Mouse (Mus musculus): ENCODE measurements around the gene Arih2. TPM values are rescaled to one million over a fixed set of nuclear protein-coding genes. Genes with fewer than 3 reads are reported as not detected.

Arih2 gene
- polyA plus RNA-seq, 1 experiment = 43.7 TPM

DNA sequence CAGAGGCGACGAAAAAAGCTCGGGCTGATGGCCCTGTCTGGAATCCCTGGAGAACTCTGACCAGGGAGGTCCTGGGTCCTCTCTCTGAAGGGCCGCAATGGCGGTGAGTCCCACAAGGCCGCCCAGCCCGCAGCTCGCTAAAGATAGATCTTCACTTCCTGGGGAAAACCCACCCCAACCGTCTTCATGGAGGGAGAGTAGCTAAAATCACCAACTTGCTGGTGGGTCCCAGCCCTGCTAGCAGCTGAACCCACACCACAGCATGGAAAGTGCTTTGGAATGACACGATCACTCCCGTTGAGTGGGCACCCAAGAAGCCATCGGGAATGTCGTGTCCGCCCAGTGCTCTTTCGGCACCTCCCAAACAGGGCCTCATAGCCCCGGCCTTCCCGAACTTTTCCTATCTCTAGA is 80.7 kb downstream of the Arih2 start:
- Histone ChIP-seq H3K27ac (ENCODE audit: insufficient read depth, low read length) (no peak overlapping the region), H3K4me3 (ENCODE audit: insufficient read depth, low read length) (no peak overlapping the region; the same call in 1 of the 2 replicates), H3K4me1 (ENCODE audit: control insufficient read depth, insufficient read depth, low read length) (peaks cover 3% of the 10 kb centered on the region; the same call in 1 of the 2 replicates)
- TF ChIP-seq POLR2A (IDR thresholded peaks at IDR 0.05; ENCODE audit: extremely low read depth, insufficient read depth, low read length) (no peak), CTCF (IDR thresholded peaks at IDR 0.05; ENCODE audit: extremely low read depth, insufficient read depth, low read length) (no peak)

DNA sequence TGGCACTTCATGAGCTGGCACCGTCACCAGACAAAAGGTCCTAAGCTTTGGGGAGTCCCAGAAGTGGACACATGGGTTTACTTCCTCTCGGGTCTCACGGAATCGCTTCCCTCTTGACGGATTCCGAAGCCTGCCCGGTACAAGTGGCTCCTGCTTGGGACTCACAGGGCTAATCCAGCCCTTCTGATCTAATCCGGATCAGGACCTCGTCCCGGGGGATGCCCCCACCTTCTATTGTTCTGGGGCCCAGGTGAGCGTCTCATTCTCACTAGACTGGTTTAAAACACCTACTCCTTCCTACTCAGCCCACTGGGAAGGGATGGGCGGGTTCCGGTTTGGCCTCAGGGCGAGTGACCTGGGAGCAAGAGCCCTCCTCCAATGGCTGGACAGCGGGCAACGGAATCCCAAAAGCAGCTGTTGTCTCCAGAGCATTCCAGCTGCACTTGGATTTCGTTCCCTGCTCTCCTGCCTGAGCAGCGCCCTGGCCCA is 81.2 kb downstream of the Arih2 start:
- Histone ChIP-seq H3K27ac (ENCODE audit: insufficient read depth, low read length) (peak overlapping the region; percentile 54; the same call in 1 of the 2 replicates), H3K4me3 (ENCODE audit: insufficient read depth, low read length) (peak overlapping the region; percentile 63), H3K4me1 (ENCODE audit: control insufficient read depth, insufficient read depth, low read length) (peaks cover 3% of the 10 kb centered on the region; the same call in 1 of the 2 replicates)
- TF ChIP-seq POLR2A (IDR thresholded peaks at IDR 0.05; ENCODE audit: extremely low read depth, insufficient read depth, low read length) (no peak), CTCF (IDR thresholded peaks at IDR 0.05; ENCODE audit: extremely low read depth, insufficient read depth, low read length) (no peak)

DNA sequence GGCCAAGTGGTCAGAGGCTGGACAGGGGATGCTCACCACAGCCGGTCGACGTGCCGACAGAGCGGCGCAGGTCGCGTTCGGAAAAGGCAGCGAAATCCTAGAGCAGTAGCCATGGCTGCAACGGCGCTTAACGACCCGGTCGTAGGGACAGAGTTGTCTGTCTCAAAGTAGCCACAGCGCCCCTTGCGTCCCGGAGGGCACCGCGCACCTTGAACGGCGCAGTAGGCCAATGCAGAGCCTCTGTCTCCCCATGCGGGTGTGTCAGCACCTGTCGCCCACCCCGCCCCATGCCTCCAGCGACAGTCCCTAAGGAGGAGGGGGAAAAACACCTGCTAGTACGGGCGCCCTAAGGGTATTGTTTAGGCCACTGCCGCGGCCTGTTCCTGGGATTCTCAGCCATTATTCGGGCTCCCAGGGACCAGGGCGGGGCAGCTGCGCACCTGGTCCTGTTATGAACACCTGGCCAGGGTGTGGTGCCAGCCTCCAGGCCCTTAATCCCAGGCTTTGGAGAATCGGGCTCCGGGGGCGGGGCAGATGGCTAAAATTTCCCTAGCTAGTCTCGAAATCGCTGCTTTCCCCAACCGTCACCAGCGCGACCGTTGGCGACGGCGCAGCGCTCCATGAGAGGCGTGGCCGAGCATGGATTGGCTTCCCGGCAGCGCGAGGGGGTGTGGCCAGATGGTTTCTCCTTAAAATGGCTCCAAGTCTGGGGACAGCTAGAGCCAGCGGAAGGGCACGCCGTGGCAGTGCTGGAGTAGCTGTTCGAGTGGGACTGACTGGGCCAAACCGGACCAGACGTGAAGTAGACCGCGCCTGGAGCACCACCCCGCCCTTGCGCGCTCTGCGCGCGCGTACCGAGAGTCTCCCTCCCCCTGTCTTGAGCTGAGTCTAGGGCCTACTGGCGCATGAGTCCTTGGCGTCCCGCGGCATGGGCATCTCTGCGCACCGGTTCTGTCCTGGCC is 82.1 kb downstream of the Arih2 start, which contains the start of gene Ndufaf3:
Gene Ndufaf3 (minus strand): TSS at position 620 of the 962 bp plus-strand sequence.
- Histone ChIP-seq H3K27ac (ENCODE audit: insufficient read depth, low read length) (peak within 1 kb of the TSS; percentile 89), H3K4me3 (ENCODE audit: insufficient read depth, low read length) (peak within 1 kb of the TSS; percentile 63), H3K4me1 (ENCODE audit: control insufficient read depth, insufficient read depth, low read length) (peaks cover 3% of the 10 kb centered on the region; the same call in 1 of the 2 replicates)
- TF ChIP-seq CTCF (IDR thresholded peaks at IDR 0.05; ENCODE audit: extremely low read depth, insufficient read depth, low read length) (peak; percentile 78), POLR2A (IDR thresholded peaks at IDR 0.05; ENCODE audit: extremely low read depth, insufficient read depth, low read length) (peak; percentile 98)

DNA sequence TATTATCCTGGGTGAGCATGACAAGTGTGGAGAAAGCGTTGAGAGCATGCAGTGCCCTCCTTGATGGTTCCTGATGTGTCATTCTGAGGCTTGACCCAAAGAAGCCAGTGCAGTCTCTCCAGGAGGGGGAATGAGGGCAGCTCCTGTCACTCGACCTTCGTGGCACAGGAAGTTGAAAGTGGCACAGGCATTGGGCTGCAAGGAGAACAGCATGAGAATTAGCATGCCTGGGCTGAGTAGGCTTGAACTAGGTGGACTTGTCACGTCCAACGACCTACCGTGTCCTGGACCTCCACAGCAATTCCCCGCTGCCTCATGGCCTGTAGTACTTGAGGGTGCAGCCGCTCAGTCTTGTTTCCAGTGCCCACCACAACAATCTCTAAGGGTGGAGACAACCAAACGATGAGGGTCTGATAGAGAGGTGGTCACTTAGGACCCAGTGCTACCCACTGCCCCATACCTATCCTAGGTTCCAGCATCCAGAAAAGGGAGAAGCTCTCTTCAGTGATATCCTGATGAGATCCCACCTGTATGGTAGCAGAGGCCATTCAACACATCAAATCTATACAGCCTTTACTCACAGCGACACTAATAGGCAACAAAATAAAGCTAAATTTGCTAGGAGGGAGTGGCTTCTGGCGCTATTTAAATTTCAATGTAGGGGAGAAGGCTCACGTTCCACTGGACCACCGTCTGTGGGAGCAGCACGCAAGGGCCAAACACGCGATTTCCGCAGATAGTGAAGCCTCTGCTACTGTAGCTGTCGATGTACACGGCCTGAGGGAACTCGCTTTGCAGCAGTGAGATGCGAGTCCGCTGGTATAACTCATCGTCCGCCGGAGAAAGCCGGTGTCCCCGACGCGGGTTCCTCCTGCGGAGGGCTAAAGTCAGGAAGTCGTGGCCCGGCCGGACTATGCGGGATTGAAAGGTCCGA is 83.0 kb downstream of the Arih2 start:
- TF ChIP-seq CTCF (IDR thresholded peaks at IDR 0.05; ENCODE audit: extremely low read depth, insufficient read depth, low read length) (no peak), POLR2A (IDR thresholded peaks at IDR 0.05; ENCODE audit: extremely low read depth, insufficient read depth, low read length) (0 out of 2 replicates have a peak, but pooled peaks have one; percentile 13)
- Histone ChIP-seq H3K27ac (ENCODE audit: insufficient read depth, low read length) (peak overlapping the region; percentile 36), H3K4me3 (ENCODE audit: insufficient read depth, low read length) (peak overlapping the region; percentile 63), H3K4me1 (ENCODE audit: control insufficient read depth, insufficient read depth, low read length) (peaks cover 5% of the 10 kb centered on the region; the same call in 1 of the 2 replicates)

DNA sequence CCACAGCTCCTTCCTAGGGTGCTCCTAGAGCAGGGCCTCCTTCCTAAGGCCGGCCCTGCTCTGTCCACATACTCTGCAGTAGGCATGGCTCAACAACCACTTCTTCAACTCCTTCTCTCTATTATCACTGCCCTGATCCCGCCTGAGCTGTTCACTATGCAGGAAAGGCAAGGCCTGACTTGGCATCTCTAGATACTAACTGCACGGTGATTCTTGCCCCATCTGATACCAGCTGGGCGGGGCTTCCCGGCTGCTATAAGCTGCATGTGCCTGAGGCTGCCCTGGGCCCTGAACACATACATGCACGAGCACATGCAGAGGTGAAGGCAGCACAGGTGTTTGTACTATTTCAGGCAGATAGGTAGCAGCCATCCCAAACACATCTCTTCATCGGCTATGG is 85.1 kb downstream of the Arih2 start:
- Histone ChIP-seq H3K4me3 (ENCODE audit: insufficient read depth, low read length) (no peak overlapping the region), H3K27ac (ENCODE audit: insufficient read depth, low read length) (no peak overlapping the region), H3K4me1 (ENCODE audit: control insufficient read depth, insufficient read depth, low read length) (peaks cover 5% of the 10 kb centered on the region; the same call in 1 of the 2 replicates)
- no peak for TF ChIP-seq POLR2A (IDR thresholded peaks at IDR 0.05; ENCODE audit: extremely low read depth, insufficient read depth, low read length)
- no peak for TF ChIP-seq CTCF (IDR thresholded peaks at IDR 0.05; ENCODE audit: extremely low read depth, insufficient read depth, low read length)

DNA sequence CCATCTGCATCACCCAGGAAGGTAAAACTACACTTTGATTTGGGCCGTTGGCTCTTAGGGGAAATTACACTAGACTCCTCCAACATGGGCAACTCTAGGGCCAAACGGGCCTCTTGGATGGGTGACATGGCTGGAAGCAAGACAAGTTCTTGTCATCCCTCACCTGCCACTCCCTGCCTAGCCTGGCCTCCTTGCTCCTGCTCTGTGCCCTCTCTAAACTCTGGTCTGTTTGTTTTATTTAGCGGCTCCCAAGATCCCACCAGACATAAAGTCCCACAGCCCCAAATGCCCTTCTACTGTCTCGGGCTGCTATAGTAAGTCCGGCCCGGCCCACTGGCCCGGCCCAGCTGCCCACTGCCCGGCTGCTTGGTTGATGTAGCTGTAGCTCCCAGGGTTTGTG is 85.5 kb downstream of the Arih2 start:
- TF ChIP-seq POLR2A (IDR thresholded peaks at IDR 0.05; ENCODE audit: extremely low read depth, insufficient read depth, low read length) (no peak; the same call in 1 of the 2 replicates), CTCF (IDR thresholded peaks at IDR 0.05; ENCODE audit: extremely low read depth, insufficient read depth, low read length) (no peak)
- Histone ChIP-seq H3K27ac (ENCODE audit: insufficient read depth, low read length) (no peak overlapping the region), H3K4me3 (ENCODE audit: insufficient read depth, low read length) (no peak overlapping the region), H3K4me1 (ENCODE audit: control insufficient read depth, insufficient read depth, low read length) (peaks cover 5% of the 10 kb centered on the region; the same call in 1 of the 2 replicates)

DNA sequence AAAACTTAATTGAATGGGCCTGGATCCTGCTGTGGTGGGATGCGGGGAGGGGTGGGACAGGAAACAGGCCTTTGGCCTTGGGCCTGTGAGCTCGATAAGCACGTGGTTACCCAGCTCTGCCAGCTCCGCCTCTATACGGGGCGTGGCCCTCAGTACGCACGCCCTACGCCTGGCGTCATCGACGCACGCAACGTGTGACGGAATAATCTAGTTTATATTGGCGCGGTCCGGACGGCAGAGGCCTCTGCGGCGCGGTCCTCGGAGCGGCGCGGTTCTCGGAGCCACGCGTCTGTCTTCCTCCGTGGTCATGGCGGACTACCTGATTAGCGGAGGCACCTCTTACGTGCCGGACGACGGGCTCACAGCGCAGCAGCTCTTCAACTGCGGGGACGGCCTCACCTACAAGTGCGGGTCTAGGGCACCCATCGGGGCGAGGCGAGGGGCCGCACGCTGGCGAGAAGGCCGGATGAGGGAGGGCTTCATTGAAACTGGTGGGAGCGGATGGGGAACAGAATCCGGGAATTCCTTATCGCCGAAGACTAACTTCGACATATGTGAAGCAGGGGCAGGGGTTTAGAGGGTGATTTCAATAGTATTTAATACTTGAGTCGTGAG is 88.9 kb downstream of the Arih2 start, which contains the start of gene Impdh2:
Gene Impdh2 (plus strand): TSS at position 60 of the 615 bp plus-strand sequence.
- H3K4me1 ChIP-seq (ENCODE audit: control insufficient read depth, insufficient read depth, low read length) = peaks cover 2% of the 10 kb centered on the region; the same call in 1 of the 2 replicates
- no peak within 1 kb of the TSS for H3K27ac ChIP-seq (ENCODE audit: insufficient read depth, low read length)
- peak within 1 kb of the TSS; percentile 45 for H3K4me3 ChIP-seq (ENCODE audit: insufficient read depth, low read length)
- no peak for TF ChIP-seq CTCF (IDR thresholded peaks at IDR 0.05; ENCODE audit: extremely low read depth, insufficient read depth, low read length)
- TF ChIP-seq POLR2A (IDR thresholded peaks at IDR 0.05; ENCODE audit: extremely low read depth, insufficient read depth, low read length) = peak; percentile 92

DNA sequence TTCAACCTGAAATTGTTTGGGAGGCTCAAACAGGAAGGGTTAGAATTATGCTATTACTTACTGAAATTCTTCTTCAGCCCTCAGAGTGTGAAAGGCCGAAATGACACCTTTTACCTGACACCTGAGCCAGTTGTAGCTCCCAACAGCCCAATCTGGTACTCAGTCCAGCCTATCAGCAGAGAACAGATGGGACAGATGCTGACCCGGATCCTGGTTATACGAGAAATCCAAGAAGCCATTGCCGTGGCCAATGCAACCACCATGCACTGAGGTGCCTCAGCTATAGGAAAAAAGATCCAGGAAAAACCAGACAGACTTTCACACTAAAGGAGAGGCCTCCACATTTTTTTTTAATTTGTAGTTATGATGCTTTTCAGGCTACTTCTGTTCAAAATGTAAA is 90.0 kb downstream of the Arih2 start:
- Histone ChIP-seq H3K4me3 (ENCODE audit: insufficient read depth, low read length) (no peak overlapping the region), H3K27ac (ENCODE audit: insufficient read depth, low read length) (no peak overlapping the region), H3K4me1 (ENCODE audit: control insufficient read depth, insufficient read depth, low read length) (peaks cover 2% of the 10 kb centered on the region; the same call in 1 of the 2 replicates)
- TF ChIP-seq CTCF (IDR thresholded peaks at IDR 0.05; ENCODE audit: extremely low read depth, insufficient read depth, low read length) (no peak), POLR2A (IDR thresholded peaks at IDR 0.05; ENCODE audit: extremely low read depth, insufficient read depth, low read length) (no peak)

Other genes with a start within 250 kb of the Arih2 start
- 0.33 and 0.66 TPM in 2 replicates for gene Ccdc36, start 220.9 kb downstream of the Arih2 start, polyA plus RNA-seq (2012; rRNA removed)
- gene BC048562, start 212.9 kb downstream of the Arih2 start, polyA plus RNA-seq (2012; rRNA removed) = not detected in 2 replicates
- 19.9 and 22.3 TPM in 2 replicates for gene Ccdc71, start 188.9 kb downstream of the Arih2 start, polyA plus RNA-seq (2012; rRNA removed)
- 44.9 and 46.1 TPM in 2 replicates for gene Klhdc8b, start 187.8 kb downstream of the Arih2 start, polyA plus RNA-seq (2012; rRNA removed)
- gene Lamb2, start 169.7 kb downstream of the Arih2 start, polyA plus RNA-seq (2012; rRNA removed) = 31.6 and 34.2 TPM in 2 replicates
- gene Usp19, start 158.8 kb downstream of the Arih2 start, polyA plus RNA-seq (2012; rRNA removed) = 169 and 173 TPM in 2 replicates
- 110 TPM in 2 replicates for gene Qars, start 141.7 kb downstream of the Arih2 start, polyA plus RNA-seq (2012; rRNA removed)
- gene Qrich1, start 132.6 kb downstream of the Arih2 start, polyA plus RNA-seq (2012; rRNA removed) = 110 and 111 TPM in 2 replicates
- 62.2 and 63.6 TPM in 2 replicates for gene Impdh2, start 89.1 kb downstream of the Arih2 start, polyA plus RNA-seq (2012; rRNA removed)
- gene Ndufaf3, start 82.0 kb downstream of the Arih2 start, polyA plus RNA-seq (2012; rRNA removed) = 69.6 and 71.9 TPM in 2 replicates
- gene Dalrd3, start 79.5 kb downstream of the Arih2 start, polyA plus RNA-seq (2012; rRNA removed) = 224 and 245 TPM in 2 replicates
- 70.9 and 74.9 TPM in 2 replicates for gene Wdr6, start 70.6 kb downstream of the Arih2 start, polyA plus RNA-seq (2012; rRNA removed)
- gene P4htm, start 51.7 kb downstream of the Arih2 start, polyA plus RNA-seq (2012; rRNA removed) = 105 and 112 TPM in 2 replicates
- gene Slc25a20, start 12.7 kb upstream of the Arih2 start, polyA plus RNA-seq (2012; rRNA removed) = 12.6 and 13.8 TPM in 2 replicates
- 20.6 and 21.2 TPM in 2 replicates for gene Prkar2a, start 39.9 kb upstream of the Arih2 start, polyA plus RNA-seq (2012; rRNA removed)
- gene Ip6k2, start 134.4 kb upstream of the Arih2 start, polyA plus RNA-seq (2012; rRNA removed) = 145 and 162 TPM in 2 replicates
- gene Nckipsd, start 159.0 kb upstream of the Arih2 start, polyA plus RNA-seq (2012; rRNA removed) = 65.0 and 66.8 TPM in 2 replicates
- gene Celsr3, start 176.9 kb upstream of the Arih2 start, polyA plus RNA-seq (2012; rRNA removed) = 74.3 and 75.8 TPM in 2 replicates
- gene Slc26a6, start 203.9 kb upstream of the Arih2 start, polyA plus RNA-seq (2012; rRNA removed) = 15.9 and 20.8 TPM in 2 replicates